Mouse (Mus musculus): ENCODE results near the gene Ubald1. TPM values are rescaled to one million over a fixed set of nuclear protein-coding genes. Genes with fewer than 3 reads are reported as not detected.
A peak's percentile ranks its signal among the peaks of the same experiment; 100 is the strongest.

The Ubald1 gene
- polyA plus RNA-seq, 1 experiment = 58.4 TPM

- Histone ChIP-seq H3K27ac (ENCODE audit: insufficient read depth, low read length) (peak overlapping the region; percentile 45), H3K4me1 (ENCODE audit: control insufficient read depth, insufficient read depth, low read length) (peaks cover 8% of the 10 kb centered on the region), H3K4me3 (ENCODE audit: insufficient read depth, low read length) (no peak overlapping the region)
- TF ChIP-seq POLR2A (IDR thresholded peaks at IDR 0.05; ENCODE audit: extremely low read depth, insufficient read depth, low read length) (no peak), CTCF (IDR thresholded peaks at IDR 0.05; ENCODE audit: extremely low read depth, insufficient read depth, low read length) (no peak)
Measured at GRCm38 (mm10) chr16:4912907-4913782, 33.0 kb upstream of the Ubald1 start.

GRCm38 (mm10) chr16:4912074-4912648 lies 32.0 kb upstream of the Ubald1 start:
- TF ChIP-seq CTCF (IDR thresholded peaks at IDR 0.05; ENCODE audit: extremely low read depth, insufficient read depth, low read length) (no peak), POLR2A (IDR thresholded peaks at IDR 0.05; ENCODE audit: extremely low read depth, insufficient read depth, low read length) (no peak)
- peak overlapping the region; percentile 45 for H3K27ac ChIP-seq (ENCODE audit: insufficient read depth, low read length)
- H3K4me3 ChIP-seq (ENCODE audit: insufficient read depth, low read length) = no peak overlapping the region
- peaks cover 8% of the 10 kb centered on the region for H3K4me1 ChIP-seq (ENCODE audit: control insufficient read depth, insufficient read depth, low read length)

- no peak overlapping the region for H3K27ac ChIP-seq (ENCODE audit: insufficient read depth, low read length)
- no peak overlapping the region for H3K4me3 ChIP-seq (ENCODE audit: insufficient read depth, low read length)
- peaks cover 9% of the 10 kb centered on the region for H3K4me1 ChIP-seq (ENCODE audit: control insufficient read depth, insufficient read depth, low read length)
- no peak for TF ChIP-seq CTCF (IDR thresholded peaks at IDR 0.05; ENCODE audit: extremely low read depth, insufficient read depth, low read length)
- no peak for TF ChIP-seq POLR2A (IDR thresholded peaks at IDR 0.05; ENCODE audit: extremely low read depth, insufficient read depth, low read length)
Measured at GRCm38 (mm10) chr16:4910758-4911157, 30.6 kb upstream of the Ubald1 start.

GRCm38 (mm10) chr16:4909745-4910144 lies 29.6 kb upstream of the Ubald1 start:
- Histone ChIP-seq H3K27ac (ENCODE audit: insufficient read depth, low read length) (no peak overlapping the region), H3K4me3 (ENCODE audit: insufficient read depth, low read length) (no peak overlapping the region), H3K4me1 (ENCODE audit: control insufficient read depth, insufficient read depth, low read length) (peaks cover 9% of the 10 kb centered on the region)
- no peak; the same call in 1 of the 2 replicates for TF ChIP-seq CTCF (IDR thresholded peaks at IDR 0.05; ENCODE audit: extremely low read depth, insufficient read depth, low read length)
- no peak for TF ChIP-seq POLR2A (IDR thresholded peaks at IDR 0.05; ENCODE audit: extremely low read depth, insufficient read depth, low read length)

- TF ChIP-seq POLR2A (IDR thresholded peaks at IDR 0.05; ENCODE audit: extremely low read depth, insufficient read depth, low read length) (no peak), CTCF (IDR thresholded peaks at IDR 0.05; ENCODE audit: extremely low read depth, insufficient read depth, low read length) (no peak)
- Histone ChIP-seq H3K27ac (ENCODE audit: insufficient read depth, low read length) (no peak overlapping the region), H3K4me1 (ENCODE audit: control insufficient read depth, insufficient read depth, low read length) (peaks cover 3% of the 10 kb centered on the region; the same call in 1 of the 2 replicates), H3K4me3 (ENCODE audit: insufficient read depth, low read length) (no peak overlapping the region)
Measured at GRCm38 (mm10) chr16:4907972-4908371, 27.9 kb upstream of the Ubald1 start.

- peaks cover 2% of the 10 kb centered on the region; the same call in 1 of the 2 replicates for H3K4me1 ChIP-seq (ENCODE audit: control insufficient read depth, insufficient read depth, low read length)
- peak overlapping the region; percentile 12 for H3K27ac ChIP-seq (ENCODE audit: insufficient read depth, low read length)
- H3K4me3 ChIP-seq (ENCODE audit: insufficient read depth, low read length) = no peak overlapping the region
- TF ChIP-seq POLR2A (IDR thresholded peaks at IDR 0.05; ENCODE audit: extremely low read depth, insufficient read depth, low read length) (no peak), CTCF (IDR thresholded peaks at IDR 0.05; ENCODE audit: extremely low read depth, insufficient read depth, low read length) (no peak)
Measured at GRCm38 (mm10) chr16:4907386-4907785, 27.3 kb upstream of the Ubald1 start.

GRCm38 (mm10) chr16:4906559-4906958 lies 26.4 kb upstream of the Ubald1 start:
- Histone ChIP-seq H3K4me1 (ENCODE audit: control insufficient read depth, insufficient read depth, low read length) (peaks cover 2% of the 10 kb centered on the region; the same call in 1 of the 2 replicates), H3K4me3 (ENCODE audit: insufficient read depth, low read length) (no peak overlapping the region), H3K27ac (ENCODE audit: insufficient read depth, low read length) (0 out of 2 replicates have a peak overlapping the region, but pooled peaks have one; percentile 12)
- TF ChIP-seq POLR2A (IDR thresholded peaks at IDR 0.05; ENCODE audit: extremely low read depth, insufficient read depth, low read length) (no peak), CTCF (IDR thresholded peaks at IDR 0.05; ENCODE audit: extremely low read depth, insufficient read depth, low read length) (no peak)

GRCm38 (mm10) chr16:4905591-4905990 lies 25.5 kb upstream of the Ubald1 start:
- Histone ChIP-seq H3K4me3 (ENCODE audit: insufficient read depth, low read length) (no peak overlapping the region), H3K4me1 (ENCODE audit: control insufficient read depth, insufficient read depth, low read length) (peaks cover 2% of the 10 kb centered on the region; the same call in 1 of the 2 replicates), H3K27ac (ENCODE audit: insufficient read depth, low read length) (no peak overlapping the region)
- TF ChIP-seq POLR2A (IDR thresholded peaks at IDR 0.05; ENCODE audit: extremely low read depth, insufficient read depth, low read length) = no peak
- TF ChIP-seq CTCF (IDR thresholded peaks at IDR 0.05; ENCODE audit: extremely low read depth, insufficient read depth, low read length) = no peak

GRCm38 (mm10) chr16:4904878-4905277 lies 24.8 kb upstream of the Ubald1 start:
- peaks cover 2% of the 10 kb centered on the region; the same call in 1 of the 2 replicates for H3K4me1 ChIP-seq (ENCODE audit: control insufficient read depth, insufficient read depth, low read length)
- TF ChIP-seq POLR2A (IDR thresholded peaks at IDR 0.05; ENCODE audit: extremely low read depth, insufficient read depth, low read length) (no peak), CTCF (IDR thresholded peaks at IDR 0.05; ENCODE audit: extremely low read depth, insufficient read depth, low read length) (no peak)
- H3K4me3 ChIP-seq (ENCODE audit: insufficient read depth, low read length) = no peak overlapping the region
- no peak overlapping the region for H3K27ac ChIP-seq (ENCODE audit: insufficient read depth, low read length)

All from cortical plate, adult 2 months (tissue).